Mouse (Mus musculus) ES-Bruce4 (cell line): ENCODE measurements around the gene Ipo5.

ENCODE experiments used
- CTCF ChIP-seq: IDR thresholded peaks from one replicate; pipeline ENCODE4 v1.8.1; 2011; ENCODE audit warnings: low read depth, low read length
- EP300 ChIP-seq: IDR thresholded peaks from 2 replicates; pipeline ENCODE4 v1.6.1; 2011; ENCODE audit warnings: low read depth, low read length; ENCODE audit not compliant: insufficient read depth
- POLR2A ChIP-seq: IDR thresholded peaks from one replicate; pipeline ENCODE4 v1.8.1; 2011; ENCODE audit warnings: low read length; ENCODE audit not compliant: insufficient read depth

GRCm38 (mm10) chr14:120960551-120960950 lies 49.5 kb downstream of the Ipo5 start:
- TF ChIP-seq CTCF (no peak), POLR2A (no peak), EP300 (no peak)
